Mouse (Mus musculus): ENCODE results near the gene Slc22a6.
A peak's percentile ranks its signal among the peaks of the same experiment; 100 is the strongest.

Slc22a6 gene

DNA sequence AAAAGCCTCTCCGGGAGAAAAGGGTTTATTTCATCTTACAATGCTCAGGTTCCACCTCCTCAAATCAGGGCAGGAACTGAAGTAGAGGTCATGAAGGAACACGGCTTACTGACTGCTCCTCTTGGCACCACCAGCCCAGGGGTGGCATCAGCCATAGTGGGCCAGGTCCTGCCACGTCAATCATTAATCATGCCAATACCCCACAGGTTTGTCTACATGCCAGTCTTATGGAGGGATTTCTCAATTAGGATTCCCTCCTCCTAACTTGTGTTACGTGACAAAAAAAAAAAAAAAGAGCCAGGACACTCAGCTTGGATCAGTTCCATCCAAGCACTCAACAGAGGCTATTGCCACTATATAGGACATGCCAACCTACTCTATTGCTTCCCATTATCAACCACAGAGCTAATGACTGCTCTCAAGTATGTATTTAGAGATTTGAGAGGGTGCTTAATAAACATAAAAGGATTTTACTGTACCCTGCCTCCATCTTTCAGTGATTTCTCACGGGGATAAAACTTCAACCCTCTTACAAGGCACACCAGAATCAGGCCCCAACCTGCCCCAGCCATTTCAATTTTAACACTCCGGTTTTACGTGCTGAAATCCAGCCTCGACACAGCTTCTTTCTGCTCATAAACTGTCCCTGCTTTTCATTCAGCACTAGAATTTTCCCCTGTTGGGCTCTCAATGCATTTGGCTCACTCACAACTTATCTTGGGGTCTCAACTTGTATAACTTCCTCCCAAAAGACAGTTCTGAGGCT, 6.3 kb upstream of the Slc22a6 start:
- no peak for DNase-seq

DNA sequence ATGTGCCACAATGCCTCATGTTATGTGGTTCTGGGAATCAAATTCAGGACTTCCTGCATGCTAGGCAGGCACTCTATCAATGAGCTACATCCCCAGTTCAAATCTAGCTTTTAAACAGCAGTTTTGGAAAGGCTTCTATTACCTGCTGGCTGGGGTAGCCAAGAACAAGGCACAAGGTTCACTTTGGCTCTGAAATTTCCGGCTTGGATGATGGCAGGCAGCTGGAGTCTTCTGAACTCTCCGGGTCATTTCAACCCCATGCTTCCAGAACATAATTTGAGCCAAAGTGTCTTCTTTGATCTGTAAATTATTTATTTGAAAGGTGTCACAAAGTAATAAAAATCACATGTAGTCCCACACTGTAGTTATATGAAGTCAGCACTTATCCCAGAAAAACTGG, 4.7 kb upstream of the Slc22a6 start:
- no peak for DNase-seq

DNA sequence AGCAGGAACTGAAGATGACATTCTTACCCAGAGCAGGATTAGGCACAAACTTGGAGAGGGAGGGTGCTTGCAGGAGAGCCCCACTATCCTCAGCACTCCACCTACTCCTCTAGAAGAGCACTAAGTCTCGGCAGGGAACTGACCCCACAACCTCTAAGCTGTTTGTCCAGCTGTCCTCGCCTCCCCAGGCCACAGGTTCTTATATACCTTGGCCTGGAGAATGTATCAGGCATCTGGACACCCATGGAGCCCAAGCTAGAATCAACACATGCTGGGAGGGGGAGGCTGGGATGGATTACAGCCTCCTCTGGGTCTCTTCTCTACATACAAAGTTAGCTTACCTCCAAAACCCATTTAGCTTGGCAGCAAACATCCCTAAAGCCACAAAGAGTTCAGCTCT, 3.5 kb upstream of the Slc22a6 start:
- DNase-seq = no peak

DNA sequence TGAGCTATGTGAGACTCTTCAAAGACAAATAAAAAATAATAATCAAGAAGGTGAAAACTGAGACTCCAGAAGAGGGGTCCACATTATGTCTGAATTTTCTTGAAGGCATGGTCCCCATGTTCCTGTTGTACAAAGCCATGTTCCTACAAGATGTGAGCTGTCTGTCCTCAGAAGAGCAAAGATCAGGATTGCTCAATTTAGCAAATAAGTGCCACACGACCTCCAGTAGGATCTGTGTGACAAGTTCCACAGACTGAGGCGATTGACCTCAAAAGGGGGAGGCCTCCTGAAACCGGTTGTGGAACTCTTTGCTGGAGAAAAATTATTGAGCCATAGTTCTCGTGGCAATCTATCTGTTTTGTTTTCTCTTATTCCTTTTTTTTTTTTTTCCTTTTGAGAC, 1.5 kb upstream of the Slc22a6 start:
- no peak for DNase-seq

DNA sequence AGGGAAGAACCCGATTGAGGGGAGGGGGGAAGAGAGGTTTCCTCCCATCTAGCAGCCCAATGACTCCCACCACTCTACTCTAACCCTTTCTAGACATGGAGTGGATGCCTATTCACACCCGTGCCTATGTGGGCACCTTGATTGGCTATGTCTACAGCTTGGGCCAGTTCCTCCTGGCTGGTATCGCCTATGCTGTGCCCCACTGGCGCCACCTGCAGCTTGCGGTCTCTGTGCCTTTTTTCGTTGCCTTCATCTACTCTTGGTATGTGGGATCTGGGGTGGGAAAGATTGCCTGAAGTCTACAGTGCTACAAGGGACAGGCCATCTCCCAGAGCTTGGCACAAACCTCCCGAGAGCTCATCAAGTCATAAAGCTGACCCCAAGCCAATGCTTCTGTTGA, 3.3 kb downstream of the Slc22a6 start:
- DNase-seq = no peak

DNA sequence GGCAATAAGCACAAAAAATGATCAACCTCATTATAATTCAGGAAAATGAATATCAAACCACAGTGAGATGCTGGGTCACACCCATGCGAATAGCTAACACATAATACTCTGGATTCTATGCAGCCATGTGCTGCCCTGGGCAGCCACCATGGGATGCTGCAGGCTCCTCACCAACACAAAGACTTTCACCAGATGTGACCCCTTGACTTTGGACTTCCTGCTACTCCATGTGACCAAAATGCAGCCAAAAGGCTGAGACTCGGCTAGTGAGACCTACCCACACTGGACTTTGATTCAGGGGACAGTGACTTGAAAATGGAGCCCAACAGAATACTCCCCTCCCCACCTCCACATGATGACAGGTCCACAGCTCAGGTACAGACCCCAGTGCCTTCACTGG, 12.4 kb downstream of the Slc22a6 start:
- DNase-seq = no peak

DNA sequence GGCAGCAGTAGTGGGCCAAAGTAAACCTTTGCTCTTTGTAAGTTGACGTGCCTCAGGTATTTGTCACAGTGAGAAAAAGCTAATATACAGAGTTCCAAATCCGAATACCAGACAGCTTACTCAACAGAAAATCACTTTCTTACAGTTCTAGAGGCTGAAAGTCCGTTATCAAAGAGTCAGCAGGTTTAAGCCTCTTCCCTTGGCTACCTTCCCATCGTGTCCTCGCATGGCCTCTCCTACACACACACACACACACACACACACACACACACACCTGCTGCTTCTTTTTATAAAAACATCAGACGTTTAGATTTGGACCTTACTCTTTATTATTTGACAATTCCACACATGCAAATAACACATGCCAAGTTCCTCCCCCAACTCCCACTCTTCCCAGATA, 13.0 kb downstream of the Slc22a6 start:
- no peak for DNase-seq

DNA sequence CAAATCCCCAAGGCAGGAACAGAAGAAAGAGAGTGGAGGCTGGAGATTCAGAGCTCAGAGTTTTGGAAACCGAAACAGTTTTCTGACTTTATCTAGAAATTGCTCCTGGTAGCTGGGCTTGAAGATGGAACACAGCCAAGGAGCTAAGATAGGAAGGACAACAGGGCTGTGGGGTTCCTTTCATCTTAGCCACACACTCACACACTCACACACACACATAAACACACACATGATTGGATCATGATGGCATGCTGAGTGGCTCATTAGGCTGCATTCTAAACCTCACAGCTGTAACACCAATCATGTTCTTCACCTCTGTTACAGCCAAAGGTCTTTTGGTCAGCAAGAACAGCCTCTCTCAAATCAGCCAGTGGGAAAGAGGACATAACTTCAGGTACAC, 14.2 kb downstream of the Slc22a6 start:
- no peak for DNase-seq

DNA sequence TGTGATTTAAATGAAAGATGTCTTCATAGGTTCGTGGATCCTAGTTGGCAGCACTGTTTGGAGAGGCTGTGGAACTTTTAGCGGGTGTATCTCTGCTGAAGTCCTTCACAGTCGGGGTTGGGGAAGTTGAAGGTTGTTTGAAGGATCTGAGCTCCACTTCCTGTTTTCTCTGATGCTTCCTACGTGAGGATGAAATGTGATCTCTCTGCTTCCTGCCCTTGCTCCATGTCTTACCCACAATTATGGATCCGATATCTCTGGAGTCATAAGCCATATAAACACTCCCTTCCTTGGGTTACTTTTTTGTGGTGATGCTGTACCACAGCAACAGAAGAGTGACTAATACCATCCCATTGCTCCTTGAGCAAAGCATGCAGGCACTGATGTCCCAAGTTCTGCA, 24.2 kb downstream of the Slc22a6 start:
- no peak for DNase-seq

DNA sequence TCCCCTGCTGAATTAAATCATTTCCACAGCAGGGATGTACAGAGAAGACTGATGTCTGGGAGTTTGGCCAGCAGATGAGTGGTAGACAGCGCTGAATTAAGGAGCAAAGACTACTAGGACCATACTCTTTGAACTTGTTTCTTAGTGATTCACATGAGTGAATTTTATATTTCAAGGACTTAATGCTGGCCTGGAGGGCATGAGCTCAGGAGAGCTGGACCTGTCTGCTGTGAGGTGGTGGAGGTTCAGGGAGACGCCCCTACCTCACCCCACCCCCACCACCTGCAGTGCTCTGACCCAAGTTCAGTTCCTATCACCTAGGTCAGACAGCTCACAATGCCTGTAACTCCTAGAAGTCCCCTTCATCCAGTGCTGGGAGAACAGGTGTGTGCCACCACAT, 28.6 kb downstream of the Slc22a6 start:
- DNase-seq = no peak

DNA sequence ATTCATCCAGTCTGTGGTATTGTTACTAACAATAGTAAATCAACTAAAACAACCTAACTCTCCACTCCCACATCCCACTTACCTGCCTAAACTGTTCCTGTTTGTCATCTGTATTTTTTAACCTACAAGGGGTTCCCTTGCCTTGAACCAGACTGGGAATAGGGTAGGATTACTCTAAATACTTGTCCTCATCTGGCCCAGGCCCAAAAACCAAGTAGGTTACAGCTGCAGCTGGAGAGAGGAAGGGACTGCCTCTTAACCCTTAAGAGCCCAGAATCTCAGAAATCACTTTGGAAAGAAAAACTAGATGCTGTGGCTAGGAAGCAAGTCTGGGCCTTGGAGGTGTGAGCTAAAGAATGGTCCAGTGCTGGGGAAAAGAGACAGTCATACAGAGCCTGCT, 38.0 kb downstream of the Slc22a6 start:
- no peak for DNase-seq

DNA sequence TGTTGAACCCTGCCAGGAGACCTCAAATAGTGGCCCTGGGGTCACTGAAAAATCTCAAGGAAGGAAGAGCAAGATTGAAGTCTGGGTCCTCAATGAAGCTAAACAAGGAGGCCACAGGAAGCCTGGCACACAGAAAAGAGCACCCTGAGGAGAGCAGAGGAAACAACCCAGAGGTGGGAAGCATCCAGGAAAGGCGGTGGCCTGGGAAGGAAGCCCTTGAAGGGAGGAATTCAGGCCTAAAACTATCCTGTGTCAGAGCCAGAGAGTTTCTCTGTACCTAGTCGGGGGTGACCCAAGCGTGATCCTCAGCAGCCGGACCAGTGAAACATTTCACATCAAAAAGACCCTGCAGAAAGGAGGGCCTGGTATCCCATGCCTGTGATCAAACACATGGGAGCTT, 38.5 kb downstream of the Slc22a6 start:
- DNase-seq = no peak

DNA sequence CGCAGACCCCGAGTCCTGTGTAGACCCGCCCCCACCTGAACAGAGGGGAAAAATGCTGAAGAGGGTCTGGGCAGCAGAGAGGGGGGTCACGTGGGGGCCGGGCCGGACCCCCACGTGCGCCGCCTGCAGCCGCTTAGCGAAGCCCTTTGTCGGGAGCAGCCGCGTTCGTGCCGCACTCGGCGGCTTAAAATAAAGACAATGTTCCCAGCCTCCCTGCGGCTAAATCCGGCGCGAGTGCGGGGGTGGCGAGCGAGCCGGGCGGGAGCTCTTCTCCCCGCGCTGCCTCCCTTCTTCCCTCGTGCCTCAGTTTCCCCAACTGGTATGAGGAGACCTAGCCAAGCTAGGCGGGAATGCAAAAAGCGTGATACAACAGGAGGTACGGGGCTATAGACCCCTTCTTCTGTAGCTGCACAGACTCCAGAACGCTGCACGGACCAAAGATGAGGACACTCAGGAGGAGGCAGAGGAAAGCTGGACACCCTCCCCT, 44.0 kb downstream of the Slc22a6 start:
- DNase-seq = no peak

DNA sequence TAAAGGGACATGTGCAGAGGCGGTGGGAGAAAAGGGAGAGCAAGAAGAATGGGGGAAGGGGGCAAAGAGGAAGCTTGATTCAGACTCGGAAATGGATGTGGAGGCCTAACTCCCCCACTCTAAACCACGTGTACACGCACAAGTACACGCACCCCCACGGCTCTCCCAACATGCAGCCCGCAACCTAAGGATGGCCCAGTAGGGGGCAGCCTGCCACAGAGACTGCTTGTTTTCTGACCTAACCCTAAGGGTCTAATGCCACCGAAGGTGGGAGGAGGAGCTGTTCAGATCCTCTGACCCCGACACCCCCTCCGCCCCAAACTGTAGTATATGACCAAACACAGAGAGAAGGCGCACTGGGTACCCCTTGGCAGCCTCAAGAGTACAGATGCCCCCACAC, 44.5 kb downstream of the Slc22a6 start:
- peak; percentile 58 for DNase-seq

DNA sequence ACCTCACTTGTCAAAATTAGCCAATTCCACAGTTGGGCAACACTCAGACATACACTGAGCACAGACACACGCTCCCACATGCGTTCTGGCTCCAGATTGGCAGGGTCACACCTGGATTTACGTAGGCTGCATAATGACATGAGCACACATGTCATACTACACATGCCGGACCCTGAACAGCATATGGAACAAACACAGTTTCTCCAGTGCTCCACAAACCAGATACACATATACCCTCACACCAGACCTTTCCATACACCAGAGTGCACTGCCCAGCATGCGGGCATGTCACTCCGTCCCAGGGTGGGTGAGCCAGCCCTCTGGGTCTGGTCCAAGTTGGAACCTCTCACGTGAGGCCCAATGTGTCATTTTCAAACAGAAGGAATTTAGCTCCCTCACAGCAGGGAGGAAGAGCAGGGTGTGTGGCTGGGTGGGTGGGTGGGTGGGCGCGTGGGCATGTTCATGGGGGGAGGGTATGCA, 45.6 kb downstream of the Slc22a6 start, which contains the start of gene Chrm1:
Chrm1 (plus strand) TSS at position 430 of the 480 bp plus-strand sequence.
- no peak for DNase-seq

DNA sequence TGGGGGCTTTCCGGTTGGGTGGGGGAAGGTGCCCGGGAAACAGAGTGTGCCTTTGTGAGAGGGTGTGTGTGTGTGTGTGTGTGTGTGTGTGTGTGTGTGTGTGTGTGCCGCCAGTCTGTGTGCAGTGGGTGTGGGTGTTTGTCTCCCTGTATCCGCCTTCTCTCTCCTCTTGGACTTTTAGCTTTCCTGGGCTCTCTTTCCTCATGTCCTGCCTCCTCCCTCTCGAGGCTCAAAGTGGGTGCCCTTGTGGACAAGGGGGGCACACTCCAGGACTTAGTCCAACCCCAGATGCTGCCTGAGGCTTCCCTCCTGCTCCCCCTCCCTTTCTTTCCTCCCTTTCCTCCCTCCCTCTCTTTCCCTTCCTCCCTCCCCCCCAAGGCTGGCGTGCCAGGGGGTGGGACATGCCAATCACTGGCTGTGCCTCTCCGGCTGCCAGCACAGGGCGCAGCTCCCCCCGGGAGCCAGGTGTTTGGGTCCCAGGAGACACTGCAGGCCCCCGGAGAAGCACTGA, 46.1 kb downstream of the Slc22a6 start:
- DNase-seq = no peak

DNA sequence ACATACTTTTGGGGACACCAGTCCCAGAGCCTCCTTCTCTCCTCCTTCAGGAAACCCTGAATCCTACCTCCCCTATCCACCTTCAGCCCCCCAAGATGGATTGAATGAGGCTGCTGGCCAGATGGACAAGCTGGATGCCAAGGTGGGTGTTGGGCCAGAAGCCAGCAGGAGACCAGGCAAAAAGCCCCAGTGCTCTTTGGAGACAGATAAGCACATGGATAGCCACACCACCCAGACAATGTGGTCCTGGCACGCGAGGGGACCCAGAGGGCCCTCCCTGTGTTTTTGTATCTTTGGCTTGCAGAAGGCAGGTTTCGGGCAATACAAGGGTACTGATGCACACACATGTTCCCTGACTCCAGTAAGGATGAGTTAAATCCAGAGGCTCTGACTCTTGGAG, 47.0 kb downstream of the Slc22a6 start:
- no peak for DNase-seq

DNA sequence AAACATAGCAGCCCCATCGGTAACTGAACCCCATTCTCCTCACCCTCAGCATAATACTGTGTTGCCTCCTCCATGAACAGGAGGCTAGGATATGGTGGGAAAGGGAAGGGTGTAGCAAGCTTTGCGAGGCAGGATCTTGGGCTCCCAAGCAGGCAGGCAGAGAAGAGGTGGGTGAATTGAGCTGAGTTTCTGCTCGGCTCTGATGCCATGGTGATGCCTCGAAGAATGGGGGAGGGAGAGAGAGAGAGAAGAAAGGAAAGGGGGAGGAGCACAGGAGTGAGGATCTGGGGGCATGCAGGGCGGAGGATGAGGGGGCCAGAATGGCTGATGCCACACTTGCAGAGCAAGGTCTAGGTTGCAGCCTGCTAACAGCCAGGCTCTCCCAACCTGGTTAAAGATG, 47.9 kb downstream of the Slc22a6 start:
- no peak for DNase-seq

DNA sequence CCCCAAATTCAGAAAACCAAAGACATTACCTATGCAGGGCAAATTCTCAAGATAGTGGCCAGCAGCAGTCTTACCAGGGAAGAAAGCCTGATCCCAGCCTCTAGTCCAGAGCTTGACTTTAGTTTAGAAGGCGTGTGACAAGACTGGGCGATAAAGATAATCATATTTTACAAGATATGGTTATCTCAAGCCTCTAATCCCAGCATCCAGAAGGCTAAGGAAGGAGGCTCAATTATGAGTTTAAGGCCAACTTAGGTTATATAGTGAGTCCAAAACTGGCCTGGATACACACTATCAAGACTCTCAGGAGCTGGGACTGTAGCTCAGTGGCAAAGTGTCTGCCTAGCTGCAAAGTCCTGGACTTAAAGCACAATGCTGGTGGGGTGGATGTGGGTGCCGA, 55.0 kb downstream of the Slc22a6 start:
- no peak for DNase-seq

DNA sequence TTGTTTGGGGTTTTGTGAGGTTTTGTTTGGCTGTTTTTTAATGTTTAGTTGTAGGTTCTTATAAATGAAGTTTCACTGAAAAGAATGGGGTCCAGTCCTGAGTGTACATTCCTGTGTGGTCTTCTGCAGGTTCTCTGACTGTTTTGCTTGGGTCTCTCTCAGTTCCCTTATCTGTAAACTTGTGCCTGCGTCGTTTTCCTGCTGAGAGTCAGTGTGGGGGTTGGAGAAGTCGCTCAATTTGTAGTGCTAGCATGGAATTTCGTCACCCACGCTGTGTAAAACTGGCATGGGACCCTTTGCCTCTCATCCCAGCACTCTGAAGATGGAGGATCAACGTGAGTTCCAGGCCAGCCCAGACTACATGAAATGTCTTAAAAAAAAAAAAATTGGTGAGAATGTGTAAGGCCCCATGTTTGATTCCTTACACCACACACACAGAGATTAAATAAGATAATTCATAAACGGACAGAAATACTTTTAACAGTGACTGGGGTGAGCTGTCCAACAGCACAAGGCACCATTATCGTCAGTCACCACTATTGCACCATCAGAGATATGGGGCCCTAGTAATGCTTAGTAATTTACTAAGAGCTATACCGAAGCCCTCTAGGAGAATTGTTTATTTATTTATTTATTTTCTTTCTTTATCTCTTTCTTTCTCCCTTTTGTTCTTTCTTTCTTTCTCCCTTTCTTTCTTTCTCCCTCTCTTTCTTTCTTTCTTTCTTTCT, 55.7 kb downstream of the Slc22a6 start:
- no peak for DNase-seq

Measured in lung, postnatal 14 days (tissue).